Mouse (Mus musculus) hindbrain, embryonic 11.5 days (tissue): ENCODE measurements around the gene Eps8l1. TPM values are rescaled to one million over a fixed set of nuclear protein-coding genes. Genes with fewer than 3 reads are reported as not detected.
"Not testable (repeated sequence)": the region's sequence is repeated elsewhere in the genome, so short reads cannot be mapped to it uniquely, and the experiment has no call there.

ENCODE experiments used
- ATAC-seq: fragments of 200-750 bp; cut with Nextera tagmentation; 2 replicates; pipeline ENCODE4 v1.8.0; 2017; ENCODE audit warnings: mild to moderate bottlenecking, moderate TSS enrichment, moderate library complexity; ENCODE audit not compliant: low FRiP score
- DNase-seq: peaks from one replicate; pipeline ENCODE4 v3.0.0-alpha.2; 2015; ENCODE audit warnings: low spot score
- H3K27ac ChIP-seq: fragments of 300-500 bp; sonication (generic); 2 replicates; pipeline ENCODE4 v1.5.1; 2014; ENCODE audit warnings: mild to moderate bottlenecking, low read depth, low read length
- H3K27me3 ChIP-seq: fragments of 300-500 bp; sonication (generic); 2 replicates; pipeline ENCODE4 v1.6.1; 2014; ENCODE audit warnings: mild to moderate bottlenecking, low read length, moderate library complexity, mixed read lengths; ENCODE audit not compliant: control insufficient read depth, insufficient read depth
- H3K36me3 ChIP-seq: fragments of 300-500 bp; sonication (generic); 2 replicates; pipeline ENCODE4 v1.6.1; 2014; ENCODE audit warnings: mild to moderate bottlenecking, low read length, moderate library complexity, mixed read lengths; ENCODE audit not compliant: control insufficient read depth, insufficient read depth
- H3K4me1 ChIP-seq: fragments of 300-500 bp; sonication (generic); replicated peaks from 2 replicates; pipeline ENCODE4 v1.6.1; 2014; ENCODE audit warnings: low read length, mixed read lengths; ENCODE audit not compliant: control insufficient read depth, insufficient read depth
- H3K4me2 ChIP-seq: fragments of 300-500 bp; sonication (generic); replicated peaks from 2 replicates; pipeline ENCODE4 v1.6.1; 2014; ENCODE audit warnings: mild to moderate bottlenecking, low read depth, low read length
- H3K4me3 ChIP-seq: fragments of 300-500 bp; sonication (generic); 2 replicates; pipeline ENCODE4 v1.5.1; 2014; ENCODE audit warnings: low read depth, low read length
- H3K9ac ChIP-seq: fragments of 300-500 bp; sonication (generic); 2 replicates; pipeline ENCODE4 v1.6.1; 2014; ENCODE audit warnings: low read depth, low read length
- H3K9me3 ChIP-seq: fragments of 300-500 bp; sonication (generic); 2 replicates; pipeline ENCODE4 v1.6.1; 2016; ENCODE audit warnings: low read length; ENCODE audit not compliant: control insufficient read depth
- WGBS: fragments of 180-500 bp; shearing (Covaris S2); extraction: QIAGEN DNeasy Blood & Tissue Kit; methylation state at CpG from one replicate; pipeline ENCODE4 v1.1.7; 2014; 5-methylcytosine and 5-hydroxymethylcytosine counted together
- polyA plus RNA-seq: library from polyadenylated mRNA; unstranded; fragments of >200 nt; fragmentation: Nextera tagmentation; extraction: Ambion mirVana; gene quantifications from 2 replicates; pipeline ENCODE4 v1.2.1, GENCODE M21; 2014

The Eps8l1 gene
- polyA plus RNA-seq, 1 experiment from 2014 or later = 4.6 TPM

GRCm38 (mm10) chr7:4522292-4522691 is 61.8 kb downstream of the Eps8l1 start:
- 76% methylated on average over 6 of the region's 6 CpGs for WGBS
- no peak for ATAC-seq

GRCm38 (mm10) chr7:4523205-4524130 is 63.0 kb downstream of the Eps8l1 start:
- no peaks in the 10 kb centered on the region; the same call in 1 of the 2 replicates for H3K4me1 ChIP-seq
- H3K27me3 ChIP-seq = peaks cover 5% of the 10 kb centered on the region
- no peak overlapping the region for H3K27ac ChIP-seq
- WGBS = 91% methylated on average over 33 of the region's 33 CpGs
- no peak for DNase-seq
- H3K9me3 ChIP-seq = no peaks in the 10 kb centered on the region
- no peaks in the 10 kb centered on the region for H3K36me3 ChIP-seq
- no peak overlapping the region for H3K4me2 ChIP-seq
- ATAC-seq = no peak
- H3K9ac ChIP-seq = no peak overlapping the region
- no peak overlapping the region for H3K4me3 ChIP-seq

More at GRCm38 (mm10) chr7:4522292-4522691, 61.8 kb downstream of the Eps8l1 start:
- Histone ChIP-seq H3K27ac (no peak overlapping the region), H3K9me3 (no peaks in the 10 kb centered on the region), H3K9ac (no peak overlapping the region), H3K4me2 (no peak overlapping the region), H3K27me3 (0 out of 2 replicates have a peak, but pooled peaks cover 2% of the 10 kb centered on the region), H3K36me3 (no peaks in the 10 kb centered on the region), H3K4me1 (no peaks in the 10 kb centered on the region; the same call in 1 of the 2 replicates), H3K4me3 (no peak overlapping the region)
- no peak for DNase-seq

GRCm38 (mm10) chr7:4524212-4524922 is 63.9 kb downstream of the Eps8l1 start, which contains the start of gene Tnni3:
Gene Tnni3, minus strand, starts transcription at chr7:4524229.
- not testable (repeated sequence) for H3K9me3 ChIP-seq

GRCm38 (mm10) chr7:4526341-4527301 is 66.1 kb downstream of the Eps8l1 start:
- no peaks in the 10 kb centered on the region for H3K36me3 ChIP-seq
- H3K4me2 ChIP-seq = peak overlapping the region; percentile 47
- DNase-seq (peak; percentile 93), ATAC-seq (peak; percentile 94)
- peak overlapping the region; percentile 46 for H3K9ac ChIP-seq
- H3K27ac ChIP-seq = no peak overlapping the region
- no peaks in the 10 kb centered on the region for H3K9me3 ChIP-seq
- H3K4me3 ChIP-seq = peak overlapping the region; percentile 25
- 19% methylated on average over 40 of the region's 40 CpGs for WGBS
- H3K27me3 ChIP-seq = peaks cover 3% of the 10 kb centered on the region
- no peaks in the 10 kb centered on the region for H3K4me1 ChIP-seq

More at GRCm38 (mm10) chr7:4524212-4524922, 63.9 kb downstream of the Eps8l1 start, which contains the start of gene Tnni3:
- DNase-seq (peak; percentile 83), ATAC-seq (0 out of 2 replicates have a peak, but pooled peaks have one; percentile 22)
- H3K9ac ChIP-seq, H3K4me2 ChIP-seq, H3K4me3 ChIP-seq, H3K36me3 ChIP-seq, H3K27ac ChIP-seq, H3K4me1 ChIP-seq, H3K27me3 ChIP-seq: not testable (repeated sequence)
- WGBS = 72% methylated on average over 15 of the region's 15 CpGs

GRCm38 (mm10) chr7:4527302-4527689 is 66.8 kb downstream of the Eps8l1 start:
- DNase-seq (peak; percentile 16), ATAC-seq (0 out of 2 replicates have a peak, but pooled peaks have one; percentile 4)
- H3K4me1 ChIP-seq = 0 out of 2 replicates have a peak, but pooled peaks cover 2% of the 10 kb centered on the region
- no peak overlapping the region for H3K9ac ChIP-seq
- no peaks in the 10 kb centered on the region for H3K36me3 ChIP-seq
- no peaks in the 10 kb centered on the region for H3K9me3 ChIP-seq
- peaks cover 3% of the 10 kb centered on the region for H3K27me3 ChIP-seq
- WGBS = 56% methylated on average over 18 of the region's 18 CpGs
- no peak overlapping the region for H3K4me3 ChIP-seq
- H3K27ac ChIP-seq = no peak overlapping the region
- H3K4me2 ChIP-seq = no peak overlapping the region

Other genes starting within 250 kb of the Eps8l1 start
- gene Lilra5, start 222.9 kb upstream of the Eps8l1 start, polyA plus RNA-seq = not detected in 2 replicates
- gene Ncr1, start 123.0 kb upstream of the Eps8l1 start, polyA plus RNA-seq = not detected in 2 replicates
- gene Gp6, start 62.9 kb upstream of the Eps8l1 start, polyA plus RNA-seq = 0.73 and 1.2 TPM in 2 replicates
- gene Rdh13, start 15.0 kb upstream of the Eps8l1 start, polyA plus RNA-seq = 28.3 and 29.1 TPM in 2 replicates
- gene Ppp1r12c, start 41.0 kb downstream of the Eps8l1 start, polyA plus RNA-seq = 38.8 and 44.0 TPM in 2 replicates
- gene Tnnt1, start 55.7 kb downstream of the Eps8l1 start, polyA plus RNA-seq = 18.1 and 27.4 TPM in 2 replicates
- 1.8 and 2.5 TPM in 2 replicates for gene Tnni3, start 63.6 kb downstream of the Eps8l1 start, polyA plus RNA-seq
- gene Dnaaf3, start 71.8 kb downstream of the Eps8l1 start, polyA plus RNA-seq = 1.2 and 1.3 TPM in 2 replicates
- 14.3 and 15.2 TPM in 2 replicates for gene Syt5, start 86.9 kb downstream of the Eps8l1 start, polyA plus RNA-seq
- gene Ptprh, start 143.4 kb downstream of the Eps8l1 start, polyA plus RNA-seq = 0.11 TPM in 1 of 2 replicates, not detected in the other
- gene Tmem86b, start 170.7 kb downstream of the Eps8l1 start, polyA plus RNA-seq = 3.2 and 3.3 TPM in 2 replicates
- 6.0 and 8.1 TPM in 2 replicates for gene Ppp6r1, start 198.3 kb downstream of the Eps8l1 start, polyA plus RNA-seq
- 112 and 114 TPM in 2 replicates for gene Hspbp1, start 224.4 kb downstream of the Eps8l1 start, polyA plus RNA-seq
- gene Brsk1, start 229.9 kb downstream of the Eps8l1 start, polyA plus RNA-seq = 3.1 and 5.1 TPM in 2 replicates